Mouse (Mus musculus) embryonic facial prominence, embryonic 15.5 days (tissue): ENCODE data around the gene Lrch4. TPM values are rescaled to one million over a fixed set of nuclear protein-coding genes. Genes with fewer than 3 reads are reported as not detected.

Source experiments
- ATAC-seq: fragments of 200-750 bp; cut with Nextera tagmentation; 2 replicates; pipeline ENCODE4 v1.8.0; 2017; ENCODE audit warnings: low read depth, moderate TSS enrichment; ENCODE audit not compliant: insufficient number of reproducible peaks, low FRiP score, low TSS enrichment
- H3K27ac ChIP-seq: fragments of 300-500 bp; sonication (generic); replicated peaks from 2 replicates; pipeline ENCODE4 v1.5.1; 2015; ENCODE audit warnings: mild to moderate bottlenecking, inconsistent platforms
- H3K27me3 ChIP-seq: fragments of 300-500 bp; sonication (generic); 2 replicates; pipeline ENCODE4 v1.6.1; 2015; ENCODE audit warnings: inconsistent platforms
- H3K36me3 ChIP-seq: fragments of 300-500 bp; sonication (generic); 2 replicates; pipeline ENCODE4 v1.6.1; 2015; ENCODE audit warnings: mild to moderate bottlenecking, inconsistent platforms
- H3K4me1 ChIP-seq: fragments of 300-500 bp; sonication (generic); 2 replicates; pipeline ENCODE4 v1.6.1; 2015; ENCODE audit warnings: inconsistent platforms
- H3K4me2 ChIP-seq: fragments of 300-500 bp; sonication (generic); replicated peaks from 2 replicates; pipeline ENCODE4 v1.6.1; 2015; ENCODE audit warnings: mild to moderate bottlenecking, inconsistent platforms
- H3K4me3 ChIP-seq: fragments of 300-500 bp; sonication (generic); replicated peaks from 2 replicates; pipeline ENCODE4 v1.5.1; 2015; ENCODE audit warnings: mild to moderate bottlenecking, inconsistent platforms
- H3K9ac ChIP-seq: fragments of 300-500 bp; sonication (generic); 2 replicates; pipeline ENCODE4 v1.6.1; 2015; ENCODE audit warnings: inconsistent platforms
- H3K9me3 ChIP-seq: fragments of 300-500 bp; sonication (generic); replicated peaks from 2 replicates; pipeline ENCODE4 v1.6.1; 2016; ENCODE audit warnings: inconsistent platforms
- WGBS: fragments of 180-500 bp; shearing (Covaris S2); methylation state at CpG from one replicate; pipeline ENCODE4 v1.1.7; 2015; 5-methylcytosine and 5-hydroxymethylcytosine counted together
- polyA plus RNA-seq: library from polyadenylated mRNA; unstranded; fragments of >200 nt; fragmentation: Nextera tagmentation; extraction: Ambion mirVana; gene quantifications from 2 replicates; pipeline ENCODE4 v1.2.1, GENCODE M21; 2015

Lrch4 gene
- polyA plus RNA-seq, 1 experiment from 2014 or later: 48.9 TPM

GRCm38 (mm10) chr5:137652474-137652873, 23.6 kb downstream of the Lrch4 start:
- Histone ChIP-seq H3K9ac (no peak overlapping the region), H3K27ac (no peak overlapping the region), H3K27me3 (no peaks in the 10 kb centered on the region), H3K4me3 (no peak overlapping the region), H3K36me3 (peaks cover 16% of the 10 kb centered on the region), H3K4me1 (peaks cover 22% of the 10 kb centered on the region), H3K4me2 (no peak overlapping the region), H3K9me3 (no peaks in the 10 kb centered on the region)
- 16% methylated on average over 3 of the region's 3 CpGs for WGBS
- ATAC-seq: peak; percentile 37; the same call in 1 of the 2 replicates

GRCm38 (mm10) chr5:137653366-137653765, 24.4 kb downstream of the Lrch4 start:
- no peak overlapping the region for H3K27ac ChIP-seq
- H3K36me3 ChIP-seq: peaks cover 16% of the 10 kb centered on the region
- no peak overlapping the region for H3K4me2 ChIP-seq
- H3K9me3 ChIP-seq: no peaks in the 10 kb centered on the region
- H3K4me3 ChIP-seq: no peak overlapping the region
- ATAC-seq: no peak
- no peak overlapping the region for H3K9ac ChIP-seq
- no peaks in the 10 kb centered on the region for H3K27me3 ChIP-seq
- 93% methylated on average over 10 of the region's 10 CpGs for WGBS
- peaks cover 14% of the 10 kb centered on the region for H3K4me1 ChIP-seq

GRCm38 (mm10) chr5:137654746-137655145, 25.8 kb downstream of the Lrch4 start:
- H3K4me2 ChIP-seq: no peak overlapping the region
- H3K9me3 ChIP-seq: no peaks in the 10 kb centered on the region
- WGBS: 78% methylated on average over 7 of the region's 7 CpGs
- no peaks in the 10 kb centered on the region for H3K27me3 ChIP-seq
- H3K27ac ChIP-seq: no peak overlapping the region
- H3K4me3 ChIP-seq: no peak overlapping the region
- no peak overlapping the region for H3K9ac ChIP-seq
- ATAC-seq: no peak
- H3K36me3 ChIP-seq: peaks cover 19% of the 10 kb centered on the region
- peaks cover 8% of the 10 kb centered on the region for H3K4me1 ChIP-seq

- Histone ChIP-seq H3K9ac (no peak overlapping the region), H3K4me3 (no peak overlapping the region), H3K27ac (no peak overlapping the region), H3K4me2 (no peak overlapping the region), H3K27me3 (no peaks in the 10 kb centered on the region), H3K9me3 (no peaks in the 10 kb centered on the region), H3K4me1 (0 out of 2 replicates have a peak, but pooled peaks cover 3% of the 10 kb centered on the region), H3K36me3 (peaks cover 30% of the 10 kb centered on the region)
- no peak for ATAC-seq
- 25% methylated on average over 6 of the region's 6 CpGs for WGBS
These were observed 28.1 kb downstream of the Lrch4 start for GRCm38 (mm10) chr5:137656977-137657376.

- Histone ChIP-seq H3K4me1 (0 out of 2 replicates have a peak, but pooled peaks cover 3% of the 10 kb centered on the region), H3K27me3 (no peaks in the 10 kb centered on the region), H3K9me3 (no peaks in the 10 kb centered on the region), H3K27ac (no peak overlapping the region), H3K9ac (no peak overlapping the region), H3K36me3 (peaks cover 45% of the 10 kb centered on the region; the same call in 1 of the 2 replicates), H3K4me3 (no peak overlapping the region), H3K4me2 (no peak overlapping the region)
- WGBS: 88% methylated on average over 6 of the region's 6 CpGs
- no peak for ATAC-seq
These were observed 31.3 kb downstream of the Lrch4 start for GRCm38 (mm10) chr5:137660064-137660688.

GRCm38 (mm10) chr5:137663057-137663456, 34.1 kb downstream of the Lrch4 start:
- no peak overlapping the region for H3K4me3 ChIP-seq
- H3K4me2 ChIP-seq: no peak overlapping the region
- no peaks in the 10 kb centered on the region for H3K9me3 ChIP-seq
- no peak overlapping the region for H3K9ac ChIP-seq
- 72% methylated on average over 9 of the region's 9 CpGs for WGBS
- no peak for ATAC-seq
- H3K27me3 ChIP-seq: no peaks in the 10 kb centered on the region
- H3K4me1 ChIP-seq: no peaks in the 10 kb centered on the region
- no peak overlapping the region for H3K27ac ChIP-seq
- peaks cover 58% of the 10 kb centered on the region for H3K36me3 ChIP-seq

- no peak for ATAC-seq
- Histone ChIP-seq H3K4me1 (peaks cover 20% of the 10 kb centered on the region), H3K27ac (no peak overlapping the region), H3K9ac (no peak overlapping the region), H3K27me3 (no peaks in the 10 kb centered on the region), H3K36me3 (peaks cover 26% of the 10 kb centered on the region), H3K9me3 (no peaks in the 10 kb centered on the region), H3K4me2 (no peak overlapping the region), H3K4me3 (no peak overlapping the region)
- WGBS: 57% methylated on average over 10 of the region's 10 CpGs
These were observed 40.0 kb downstream of the Lrch4 start for GRCm38 (mm10) chr5:137668971-137669370.

- Histone ChIP-seq H3K9me3 (no peaks in the 10 kb centered on the region), H3K9ac (no peak overlapping the region), H3K27me3 (no peaks in the 10 kb centered on the region), H3K4me1 (peaks cover 20% of the 10 kb centered on the region), H3K36me3 (peaks cover 16% of the 10 kb centered on the region), H3K4me3 (no peak overlapping the region), H3K4me2 (no peak overlapping the region), H3K27ac (no peak overlapping the region)
- ATAC-seq: no peak
- whole genome bisulfite sequencing: 93% methylated on average over 1 of the region's 1 CpGs
These were observed 41.3 kb downstream of the Lrch4 start for GRCm38 (mm10) chr5:137670240-137670639.

- Histone ChIP-seq H3K4me3 (no peak overlapping the region), H3K27me3 (no peaks in the 10 kb centered on the region), H3K4me1 (peaks cover 20% of the 10 kb centered on the region), H3K36me3 (peaks cover 11% of the 10 kb centered on the region), H3K9me3 (no peaks in the 10 kb centered on the region), H3K9ac (no peak overlapping the region), H3K4me2 (no peak overlapping the region), H3K27ac (peak overlapping the region; percentile 52)
- 20% methylated on average over 9 of the region's 9 CpGs for WGBS
- ATAC-seq: peak; percentile 61
These were observed 42.7 kb downstream of the Lrch4 start for GRCm38 (mm10) chr5:137671443-137672240.

- Histone ChIP-seq H3K9ac (no peak overlapping the region), H3K27me3 (no peaks in the 10 kb centered on the region), H3K4me2 (no peak overlapping the region), H3K4me1 (peaks cover 20% of the 10 kb centered on the region), H3K36me3 (peaks cover 7% of the 10 kb centered on the region; the same call in 1 of the 2 replicates), H3K27ac (peak overlapping the region; percentile 52), H3K9me3 (no peaks in the 10 kb centered on the region), H3K4me3 (no peak overlapping the region)
- WGBS: 64% methylated on average over 5 of the region's 5 CpGs
- no peak for ATAC-seq
These were observed 43.4 kb downstream of the Lrch4 start for GRCm38 (mm10) chr5:137672361-137672760.

- ATAC-seq: no peak
- H3K4me3 ChIP-seq: no peak overlapping the region
- H3K27ac ChIP-seq: no peak overlapping the region
- H3K9ac ChIP-seq: no peak overlapping the region
- no peak overlapping the region for H3K4me2 ChIP-seq
- 83% methylated on average over 6 of the region's 6 CpGs for WGBS
- peaks cover 3% of the 10 kb centered on the region; the same call in 1 of the 2 replicates for H3K36me3 ChIP-seq
- no peaks in the 10 kb centered on the region for H3K9me3 ChIP-seq
- no peaks in the 10 kb centered on the region for H3K27me3 ChIP-seq
- peaks cover 20% of the 10 kb centered on the region for H3K4me1 ChIP-seq
These were observed 44.1 kb downstream of the Lrch4 start for GRCm38 (mm10) chr5:137673015-137673414.
